Mouse (Mus musculus): ENCODE data around the gene Snrnp70.

DNA sequence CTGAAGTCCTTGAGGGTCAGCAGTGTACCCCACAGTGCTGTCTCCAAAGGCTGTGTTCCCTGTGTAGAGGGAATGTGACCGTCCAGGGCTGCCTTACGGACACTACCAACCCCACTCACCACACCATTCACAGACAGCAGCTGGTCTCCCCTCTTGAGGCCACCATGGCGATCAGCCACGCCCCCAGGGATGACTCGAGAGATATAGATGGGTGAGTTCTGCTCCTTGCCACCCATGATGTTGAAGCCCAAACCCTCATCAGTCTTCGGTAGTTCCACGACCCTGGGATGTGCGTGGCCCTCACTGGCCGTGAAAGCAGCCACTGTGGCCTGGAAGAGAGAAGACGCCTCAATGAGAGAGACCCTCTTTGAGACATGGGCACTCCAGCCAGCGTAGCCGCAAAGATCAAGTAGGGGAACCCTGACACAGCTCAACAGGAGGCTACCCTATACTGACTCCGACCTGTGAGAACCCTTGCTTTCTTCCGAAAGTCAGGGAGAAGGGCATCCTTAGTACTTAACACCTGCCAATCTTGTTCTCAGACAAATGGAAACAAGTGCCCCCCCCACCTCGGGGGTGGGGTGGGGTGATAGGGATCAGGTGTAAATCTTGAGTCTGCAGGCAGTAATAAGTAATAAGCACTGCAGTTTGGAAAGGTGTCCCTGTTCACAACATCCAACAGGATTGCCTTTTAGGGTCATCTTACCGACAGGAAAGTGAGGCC lies 26.4 kb downstream of the Snrnp70 start:
- no peak for TF ChIP-seq CTCF (IDR thresholded peaks at IDR 0.05; ENCODE audit: insufficient read depth, low read length)
- no peak for TF ChIP-seq POLR2A (IDR thresholded peaks at IDR 0.05; ENCODE audit: borderline replicate concordance, extremely low read depth, low read depth, low read length)
